Mouse (Mus musculus) adrenal gland, postnatal 4 days (tissue): ENCODE data around the gene Fermt3. TPM values are rescaled to one million over a fixed set of nuclear protein-coding genes. Genes with fewer than 3 reads are reported as not detected.

Source experiments
- DNase-seq, 2 experiments: peaks; one replicate each; pipeline ENCODE4 v3.0.0; 2021 to 2022; ENCODE audit warnings: low spot score in 2 of 2, mixed read lengths in 2 of 2
- total RNA-seq, 2 experiments: library from RNA; stranded (reverse); gene quantifications; 2 replicates each; pipeline ENCODE4 v1.2.3; 2021

The Fermt3 gene
- total RNA-seq, 2 experiments from 2014 or later, result 8.7 to 11.3 TPM

GRCm38 (mm10) chr19:7039841-7040636, 20.8 kb upstream of the Fermt3 start, which contains the start of gene Stip1:
Gene Stip1, minus strand, starts transcription at chr19:7039967.
- peak; percentile 88 to 95 for DNase-seq

GRCm38 (mm10) chr19:7039088-7039720, 19.9 kb upstream of the Fermt3 start:
- DNase-seq, result peak in 1 of 2 experiments; percentile 39

GRCm38 (mm10) chr19:7034006-7034405, 14.7 kb upstream of the Fermt3 start:
- DNase-seq, result no peak

GRCm38 (mm10) chr19:7029531-7029930, 10.3 kb upstream of the Fermt3 start:
- no peak for DNase-seq

GRCm38 (mm10) chr19:7020224-7020641, 964 bp upstream of the Fermt3 start:
- no peak for DNase-seq

GRCm38 (mm10) chr19:7018546-7018945, 723 bp downstream of the Fermt3 start:
- no peak for DNase-seq

- DNase-seq, result no peak
Measured at GRCm38 (mm10) chr19:7017541-7018457, 1.5 kb downstream of the Fermt3 start.

- DNase-seq, result no peak
Measured at GRCm38 (mm10) chr19:7014481-7015135, 4.7 kb downstream of the Fermt3 start.

- no peak for DNase-seq
Measured at GRCm38 (mm10) chr19:7013984-7014383, 5.3 kb downstream of the Fermt3 start.

GRCm38 (mm10) chr19:7012426-7012825, 6.8 kb downstream of the Fermt3 start:
- DNase-seq, result no peak

- no peak for DNase-seq
Measured at GRCm38 (mm10) chr19:7006892-7007593, 12.2 kb downstream of the Fermt3 start.

GRCm38 (mm10) chr19:6999360-7000063, 19.8 kb downstream of the Fermt3 start:
- no peak for DNase-seq

- no peak for DNase-seq
Measured at GRCm38 (mm10) chr19:6997721-6998290, 21.5 kb downstream of the Fermt3 start.

- DNase-seq, result peak; percentile 69 to 82
Measured at GRCm38 (mm10) chr19:6996006-6996405, 23.3 kb downstream of the Fermt3 start, which contains the start of the genes Nudt22 and Trpt1. Gene Nudt22, minus strand, starts transcription at chr19:6996117. Gene Trpt1, plus strand, starts transcription at chr19:6996131.

- no peak for DNase-seq
Measured at GRCm38 (mm10) chr19:6995255-6995991, 23.8 kb downstream of the Fermt3 start.

- no peak for DNase-seq
Measured at GRCm38 (mm10) chr19:6994489-6994888, 24.8 kb downstream of the Fermt3 start.

- DNase-seq, result no peak
Measured at GRCm38 (mm10) chr19:6994002-6994401, 25.3 kb downstream of the Fermt3 start.

- DNase-seq, result no peak
Measured at GRCm38 (mm10) chr19:6993011-6993770, 26.1 kb downstream of the Fermt3 start.
